Mouse (Mus musculus): ENCODE measurements around the gene Trio. TPM values are rescaled to one million over a fixed set of nuclear protein-coding genes. Genes with fewer than 3 reads are reported as not detected.

Gene Trio
- polyA plus RNA-seq, 1 experiment from 2014 or later, result 82.3 TPM

DNA sequence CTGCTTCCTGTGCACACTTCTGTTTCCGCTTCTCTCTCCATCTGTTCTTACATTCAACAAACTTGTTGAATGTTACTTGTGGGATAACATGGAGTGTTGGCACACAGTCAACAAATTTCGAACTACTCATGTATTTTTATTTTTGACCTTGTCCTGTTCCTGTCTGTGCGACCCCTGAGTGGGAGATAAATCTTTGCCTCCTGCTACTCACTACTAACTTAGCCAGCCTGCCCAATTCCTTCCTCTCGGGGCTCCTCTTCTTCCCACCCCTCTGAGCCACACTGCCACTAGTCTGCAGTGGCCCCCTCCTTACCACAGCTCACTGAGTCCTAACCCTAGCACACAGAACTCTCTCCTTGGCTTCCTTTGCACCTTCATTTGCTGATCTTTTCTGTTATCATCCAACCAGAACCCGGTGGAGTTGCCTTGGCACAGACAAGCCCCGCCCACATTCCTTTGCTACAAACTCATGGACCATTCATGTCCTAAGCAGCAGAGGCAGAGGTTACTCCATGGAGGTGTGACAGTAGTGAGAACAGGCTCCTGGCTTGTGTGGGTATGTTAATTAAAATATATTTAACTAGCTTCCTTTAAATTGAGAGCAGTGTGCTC is 126.7 kb downstream of the Trio start:
- Histone ChIP-seq H3K36me3 (peaks cover 84% of the 10 kb centered on the region), H3K27ac (no peak overlapping the region), H3K4me3 (replicated peaks) (no peak overlapping the region), H3K4me2 (no peak overlapping the region), H3K9ac (replicated peaks) (no peak overlapping the region), H3K27me3 (no peaks in the 10 kb centered on the region), H3K9me3 (no peaks in the 10 kb centered on the region), H3K4me1 (replicated peaks) (no peaks in the 10 kb centered on the region)
- 80% methylated on average over 6 of the region's 6 CpGs for WGBS
- ATAC-seq (ENCODE audit: insufficient number of reproducible peaks, insufficient read depth, low FRiP score, low TSS enrichment, low read depth), result no peak

DNA sequence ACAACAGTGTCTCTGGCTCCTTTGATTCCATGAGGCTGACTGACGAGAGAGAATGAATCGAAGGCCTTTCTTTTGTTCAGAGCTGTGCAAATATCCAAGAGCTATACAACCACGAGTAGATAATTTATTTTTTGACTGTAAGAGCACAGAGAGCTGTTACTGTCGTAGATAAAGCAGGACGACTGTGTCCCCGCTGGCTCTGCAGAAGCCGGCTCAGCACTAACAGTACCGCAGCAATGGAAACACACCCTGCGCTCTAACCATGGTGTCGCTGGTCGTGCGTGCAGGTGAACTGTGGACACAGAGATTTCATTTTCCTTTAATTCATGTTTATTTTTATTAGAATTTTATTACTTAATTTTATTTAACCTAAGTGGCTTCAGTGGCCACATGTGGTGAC is 131.5 kb downstream of the Trio start:
- peaks cover 84% of the 10 kb centered on the region for H3K36me3 ChIP-seq
- WGBS, result 94% methylated on average over 12 of the region's 12 CpGs

GRCm38 (mm10) chr15:27892029-27892428 is 133.6 kb downstream of the Trio start:
- H3K9me3 ChIP-seq, result no peaks in the 10 kb centered on the region
- no peak for ATAC-seq (ENCODE audit: insufficient number of reproducible peaks, insufficient read depth, low FRiP score, low TSS enrichment, low read depth)
- no peak overlapping the region for H3K9ac ChIP-seq (replicated peaks)
- WGBS, result 55% methylated on average over 5 of the region's 5 CpGs
- no peaks in the 10 kb centered on the region for H3K4me1 ChIP-seq (replicated peaks)
- no peaks in the 10 kb centered on the region for H3K27me3 ChIP-seq
- H3K36me3 ChIP-seq, result peaks cover 78% of the 10 kb centered on the region
- no peak overlapping the region for H3K4me2 ChIP-seq
- H3K4me3 ChIP-seq (replicated peaks), result no peak overlapping the region
- H3K27ac ChIP-seq, result no peak overlapping the region

More for the DNA sequence above, 131.5 kb downstream of the Trio start:
- H3K4me1 ChIP-seq (replicated peaks), result no peaks in the 10 kb centered on the region
- no peak overlapping the region for H3K4me3 ChIP-seq (replicated peaks)
- no peak overlapping the region for H3K27ac ChIP-seq
- H3K9ac ChIP-seq (replicated peaks), result no peak overlapping the region
- no peaks in the 10 kb centered on the region for H3K9me3 ChIP-seq
- H3K4me2 ChIP-seq, result no peak overlapping the region
- no peak for ATAC-seq (ENCODE audit: insufficient number of reproducible peaks, insufficient read depth, low FRiP score, low TSS enrichment, low read depth)
- H3K27me3 ChIP-seq, result no peaks in the 10 kb centered on the region

GRCm38 (mm10) chr15:27890666-27891065 is 135.0 kb downstream of the Trio start:
- 84% methylated on average over 5 of the region's 5 CpGs for WGBS
- Histone ChIP-seq H3K27ac (no peak overlapping the region), H3K9me3 (no peaks in the 10 kb centered on the region), H3K9ac (replicated peaks) (no peak overlapping the region), H3K4me3 (replicated peaks) (no peak overlapping the region), H3K4me2 (no peak overlapping the region), H3K36me3 (peaks cover 80% of the 10 kb centered on the region), H3K27me3 (no peaks in the 10 kb centered on the region), H3K4me1 (replicated peaks) (no peaks in the 10 kb centered on the region)
- ATAC-seq (ENCODE audit: insufficient number of reproducible peaks, insufficient read depth, low FRiP score, low TSS enrichment, low read depth), result no peak

DNA sequence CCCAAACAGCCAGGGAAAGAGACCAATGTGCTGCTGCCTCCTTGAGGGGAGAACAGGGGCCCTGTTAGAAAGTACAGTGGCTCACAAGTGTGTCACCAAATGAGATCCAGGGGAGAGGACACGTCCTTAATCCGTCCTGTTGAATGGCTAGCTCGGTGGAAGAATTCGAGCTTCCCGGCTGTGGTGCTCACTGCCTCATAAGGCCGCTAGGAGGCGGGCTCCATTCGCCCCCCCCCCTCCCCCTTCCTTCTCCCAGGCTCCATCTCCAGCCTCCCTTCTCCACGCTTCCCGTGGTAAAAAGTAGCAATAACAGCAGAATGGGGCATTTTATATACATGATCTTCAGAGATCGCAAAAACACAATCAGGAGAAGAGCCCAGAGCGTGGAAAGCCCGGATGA is 137.5 kb downstream of the Trio start:
- Histone ChIP-seq H3K4me1 (replicated peaks) (no peaks in the 10 kb centered on the region), H3K27me3 (no peaks in the 10 kb centered on the region), H3K4me3 (replicated peaks) (no peak overlapping the region), H3K9ac (replicated peaks) (no peak overlapping the region), H3K27ac (no peak overlapping the region), H3K4me2 (no peak overlapping the region), H3K9me3 (no peaks in the 10 kb centered on the region), H3K36me3 (peaks cover 65% of the 10 kb centered on the region)
- 72% methylated on average over 13 of the region's 13 CpGs for WGBS
- ATAC-seq (ENCODE audit: insufficient number of reproducible peaks, insufficient read depth, low FRiP score, low TSS enrichment, low read depth), result no peak

DNA sequence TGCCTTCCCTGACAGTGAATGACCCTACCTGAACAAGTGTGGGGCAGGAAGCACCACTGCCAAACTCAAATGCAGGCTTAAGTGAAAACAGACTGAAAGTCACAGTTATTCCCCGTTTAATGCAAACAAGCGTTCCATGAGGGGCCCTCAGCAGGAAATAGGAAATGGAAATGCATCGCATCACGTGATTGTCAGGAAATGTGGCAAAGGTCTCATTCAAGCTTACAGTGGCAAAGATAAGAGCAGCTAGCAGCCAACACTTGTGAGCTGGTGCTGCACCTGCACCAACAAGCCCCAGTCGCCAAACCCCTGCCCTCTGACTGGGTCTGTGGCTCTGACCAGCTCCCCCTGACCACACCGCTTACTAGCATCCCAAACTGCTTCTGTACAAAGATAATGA is 138.7 kb downstream of the Trio start:
- Histone ChIP-seq H3K4me1 (replicated peaks) (no peaks in the 10 kb centered on the region), H3K27ac (no peak overlapping the region), H3K4me2 (no peak overlapping the region), H3K9ac (replicated peaks) (no peak overlapping the region), H3K9me3 (no peaks in the 10 kb centered on the region), H3K36me3 (peaks cover 70% of the 10 kb centered on the region), H3K4me3 (replicated peaks) (no peak overlapping the region), H3K27me3 (no peaks in the 10 kb centered on the region)
- no peak for ATAC-seq (ENCODE audit: insufficient number of reproducible peaks, insufficient read depth, low FRiP score, low TSS enrichment, low read depth)
- WGBS, result 82% methylated on average over 6 of the region's 6 CpGs

- Histone ChIP-seq H3K9me3 (no peaks in the 10 kb centered on the region), H3K27me3 (no peaks in the 10 kb centered on the region), H3K4me1 (replicated peaks) (no peaks in the 10 kb centered on the region), H3K27ac (no peak overlapping the region), H3K4me3 (replicated peaks) (no peak overlapping the region), H3K9ac (replicated peaks) (no peak overlapping the region), H3K4me2 (no peak overlapping the region), H3K36me3 (peaks cover 65% of the 10 kb centered on the region)
- 72% methylated on average over 17 of the region's 17 CpGs for whole genome bisulfite sequencing
- ATAC-seq (ENCODE audit: insufficient number of reproducible peaks, insufficient read depth, low FRiP score, low TSS enrichment, low read depth), result 0 out of 2 replicates have a peak, but pooled peaks have one; percentile 60
Observed at GRCm38 (mm10) chr15:27884347-27885250, 141.0 kb downstream of the Trio start.

DNA sequence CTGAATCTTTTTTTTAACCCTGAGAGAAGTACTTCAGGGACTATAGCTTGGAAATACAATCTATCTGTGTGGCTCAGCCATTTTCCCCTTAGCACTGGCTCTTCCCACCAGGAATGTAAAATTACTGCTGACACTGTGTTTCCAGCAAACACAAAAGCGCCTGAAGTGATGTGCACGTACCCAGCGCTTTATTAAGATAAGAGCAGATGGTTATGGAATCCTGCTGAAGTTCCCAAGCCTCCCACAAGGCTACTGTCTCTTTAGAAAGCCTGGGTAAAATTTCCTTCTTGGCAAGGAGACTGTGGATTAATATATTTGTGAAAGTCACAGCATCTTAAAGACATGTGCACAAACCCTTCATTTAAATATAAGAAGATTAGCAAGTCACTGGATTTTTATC is 141.8 kb downstream of the Trio start:
- H3K9ac ChIP-seq (replicated peaks), result no peak overlapping the region
- no peak for ATAC-seq (ENCODE audit: insufficient number of reproducible peaks, insufficient read depth, low FRiP score, low TSS enrichment, low read depth)
- H3K4me3 ChIP-seq (replicated peaks), result no peak overlapping the region
- H3K4me1 ChIP-seq (replicated peaks), result no peaks in the 10 kb centered on the region
- H3K36me3 ChIP-seq, result peaks cover 63% of the 10 kb centered on the region
- H3K27ac ChIP-seq, result no peak overlapping the region
- no peak overlapping the region for H3K4me2 ChIP-seq
- H3K9me3 ChIP-seq, result no peaks in the 10 kb centered on the region
- 93% methylated on average over 3 of the region's 3 CpGs for WGBS
- no peaks in the 10 kb centered on the region for H3K27me3 ChIP-seq

- no peak overlapping the region for H3K4me2 ChIP-seq
- no peak overlapping the region for H3K4me3 ChIP-seq (replicated peaks)
- no peak for ATAC-seq (ENCODE audit: insufficient number of reproducible peaks, insufficient read depth, low FRiP score, low TSS enrichment, low read depth)
- 92% methylated on average over 14 of the region's 14 CpGs for WGBS
- peaks cover 63% of the 10 kb centered on the region for H3K36me3 ChIP-seq
- H3K27ac ChIP-seq, result no peak overlapping the region
- no peaks in the 10 kb centered on the region for H3K27me3 ChIP-seq
- H3K9me3 ChIP-seq, result no peaks in the 10 kb centered on the region
- H3K4me1 ChIP-seq (replicated peaks), result no peaks in the 10 kb centered on the region
- H3K9ac ChIP-seq (replicated peaks), result no peak overlapping the region
Observed at GRCm38 (mm10) chr15:27882898-27883297, 142.8 kb downstream of the Trio start.

DNA sequence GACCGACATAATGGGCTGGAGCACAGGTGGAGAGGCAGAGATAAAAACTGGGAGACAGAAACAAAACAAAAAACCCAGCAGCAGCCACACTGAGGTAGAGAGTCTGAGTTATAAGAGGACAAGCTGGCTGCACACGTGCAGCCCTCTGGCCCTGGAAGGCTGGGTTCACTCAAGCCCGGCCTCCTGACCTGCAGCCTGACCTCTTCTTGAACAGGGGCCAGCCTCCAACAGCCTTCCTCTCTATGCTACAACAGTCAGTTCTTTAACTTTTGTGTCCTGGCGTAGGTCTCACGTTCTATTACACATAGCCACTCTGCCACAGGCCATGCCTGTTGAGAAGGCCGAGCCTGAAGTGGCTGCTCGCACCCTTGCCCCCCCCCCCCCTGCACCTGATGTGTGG is 147.8 kb downstream of the Trio start:
- WGBS, result 61% methylated on average over 7 of the region's 7 CpGs
- no peak overlapping the region for H3K4me2 ChIP-seq
- no peaks in the 10 kb centered on the region for H3K9me3 ChIP-seq
- H3K9ac ChIP-seq (replicated peaks), result no peak overlapping the region
- H3K36me3 ChIP-seq, result peaks cover 71% of the 10 kb centered on the region
- no peak overlapping the region for H3K4me3 ChIP-seq (replicated peaks)
- H3K4me1 ChIP-seq (replicated peaks), result no peaks in the 10 kb centered on the region
- H3K27ac ChIP-seq, result no peak overlapping the region
- H3K27me3 ChIP-seq, result no peaks in the 10 kb centered on the region
- no peak for ATAC-seq (ENCODE audit: insufficient number of reproducible peaks, insufficient read depth, low FRiP score, low TSS enrichment, low read depth)

DNA sequence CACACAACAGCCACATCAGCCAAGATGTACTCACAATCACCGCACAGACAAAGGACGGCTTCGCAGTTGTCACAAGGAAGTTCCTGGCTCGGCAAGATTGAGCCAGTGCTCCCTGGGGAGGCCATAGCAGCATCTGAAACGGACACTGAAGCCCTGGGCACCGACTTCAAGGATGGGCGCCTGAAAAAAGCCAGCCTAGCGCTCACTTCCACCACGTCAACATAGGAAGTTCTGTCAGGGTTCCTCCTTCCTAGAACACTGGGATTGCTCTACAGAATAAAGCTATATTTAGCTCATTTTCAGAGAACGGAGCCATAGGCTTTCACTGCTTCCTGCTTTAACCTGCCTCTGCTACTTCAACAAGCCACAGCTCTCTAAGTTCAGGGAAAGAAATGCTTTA is 149.3 kb downstream of the Trio start:
- H3K9ac ChIP-seq (replicated peaks), result no peak overlapping the region
- no peak for ATAC-seq (ENCODE audit: insufficient number of reproducible peaks, insufficient read depth, low FRiP score, low TSS enrichment, low read depth)
- no peaks in the 10 kb centered on the region for H3K9me3 ChIP-seq
- H3K36me3 ChIP-seq, result peaks cover 74% of the 10 kb centered on the region
- WGBS, result 84% methylated on average over 10 of the region's 10 CpGs
- no peaks in the 10 kb centered on the region for H3K4me1 ChIP-seq (replicated peaks)
- no peak overlapping the region for H3K4me2 ChIP-seq
- no peaks in the 10 kb centered on the region for H3K27me3 ChIP-seq
- H3K27ac ChIP-seq, result no peak overlapping the region
- no peak overlapping the region for H3K4me3 ChIP-seq (replicated peaks)
